Mouse (Mus musculus) neural tube, embryonic 12.5 days (tissue): Measurements from ENCODE around the gene Ncor2. TPM values are rescaled to one million over a fixed set of nuclear protein-coding genes. Genes with fewer than 3 reads are reported as not detected.

Experiments used
- ATAC-seq: fragments of 200-750 bp; cut with Nextera tagmentation; 2 replicates; pipeline ENCODE4 v1.8.0; 2017; ENCODE audit warnings: low read depth, mild to moderate bottlenecking, moderate TSS enrichment, moderate library complexity; ENCODE audit not compliant: low FRiP score
- H3K27ac ChIP-seq: fragments of 300-500 bp; sonication (generic); 2 replicates; pipeline ENCODE4 v1.5.1; 2016
- H3K27me3 ChIP-seq: fragments of 300-500 bp; sonication (generic); replicated peaks from 2 replicates; pipeline ENCODE4 v1.6.1; 2016; ENCODE audit warnings: mild to moderate bottlenecking
- H3K36me3 ChIP-seq: fragments of 300-500 bp; sonication (generic); 2 replicates; pipeline ENCODE4 v1.6.1; 2016; ENCODE audit warnings: mild to moderate bottlenecking
- H3K4me1 ChIP-seq: fragments of 300-500 bp; sonication (generic); 2 replicates; pipeline ENCODE4 v1.6.1; 2016
- H3K4me2 ChIP-seq: fragments of 300-500 bp; sonication (generic); replicated peaks from 2 replicates; pipeline ENCODE4 v1.6.1; 2016; ENCODE audit warnings: mild to moderate bottlenecking
- H3K4me3 ChIP-seq: fragments of 300-500 bp; sonication (generic); 2 replicates; pipeline ENCODE4 v1.5.1; 2016
- H3K9ac ChIP-seq: fragments of 300-500 bp; sonication (generic); 2 replicates; pipeline ENCODE4 v1.6.1; 2016; ENCODE audit warnings: mild to moderate bottlenecking
- H3K9me3 ChIP-seq: fragments of 300-500 bp; sonication (generic); 2 replicates; pipeline ENCODE4 v1.6.1; 2016; ENCODE audit warnings: mild to moderate bottlenecking
- WGBS: fragments of 180-500 bp; shearing (Covaris S2); methylation state at CpG from one replicate; pipeline ENCODE4 v1.1.7; 2016; 5-methylcytosine and 5-hydroxymethylcytosine counted together
- polyA plus RNA-seq: library from polyadenylated mRNA; unstranded; fragments of >200 nt; fragmentation: Nextera tagmentation; extraction: Ambion mirVana; gene quantifications from 2 replicates; pipeline ENCODE4 v1.2.1, GENCODE M21; 2016

The Ncor2 gene
- polyA plus RNA-seq, 1 experiment from 2014 or later, result 36.9 TPM

GRCm38 (mm10) chr5:125188812-125189598 is 10.0 kb upstream of the Ncor2 start:
- no peak overlapping the region for H3K27ac ChIP-seq
- H3K36me3 ChIP-seq, result no peaks in the 10 kb centered on the region
- peaks cover 16% of the 10 kb centered on the region for H3K4me1 ChIP-seq
- no peaks in the 10 kb centered on the region for H3K27me3 ChIP-seq
- no peak overlapping the region for H3K4me2 ChIP-seq
- ATAC-seq, result no peak
- no peak overlapping the region for H3K9ac ChIP-seq
- H3K4me3 ChIP-seq, result no peak overlapping the region
- no peaks in the 10 kb centered on the region; the same call in 1 of the 2 replicates for H3K9me3 ChIP-seq
- 43% methylated on average over 12 of the region's 12 CpGs for WGBS

- WGBS, result 17% methylated on average over 6 of the region's 6 CpGs
Measured at GRCm38 (mm10) chr5:125184826-125185225, 5.8 kb upstream of the Ncor2 start.

GRCm38 (mm10) chr5:125183321-125184003 is 4.4 kb upstream of the Ncor2 start:
- peaks cover 32% of the 10 kb centered on the region for H3K4me1 ChIP-seq
- H3K9me3 ChIP-seq, result no peaks in the 10 kb centered on the region; the same call in 1 of the 2 replicates
- H3K4me3 ChIP-seq, result no peak overlapping the region
- WGBS, result 25% methylated on average over 23 of the region's 23 CpGs
- no peak overlapping the region; the same call in 1 of the 2 replicates for H3K27ac ChIP-seq
- no peak overlapping the region for H3K4me2 ChIP-seq
- H3K36me3 ChIP-seq, result no peaks in the 10 kb centered on the region
- no peak overlapping the region for H3K9ac ChIP-seq
- no peak for ATAC-seq
- no peaks in the 10 kb centered on the region for H3K27me3 ChIP-seq

More at GRCm38 (mm10) chr5:125184826-125185225, 5.8 kb upstream of the Ncor2 start:
- Histone ChIP-seq H3K9ac (no peak overlapping the region), H3K27ac (no peak overlapping the region), H3K4me3 (no peak overlapping the region), H3K4me2 (no peak overlapping the region), H3K27me3 (no peaks in the 10 kb centered on the region), H3K36me3 (no peaks in the 10 kb centered on the region), H3K9me3 (no peaks in the 10 kb centered on the region; the same call in 1 of the 2 replicates), H3K4me1 (peaks cover 31% of the 10 kb centered on the region)
- ATAC-seq, result no peak

- Histone ChIP-seq H3K4me2 (no peak overlapping the region), H3K36me3 (no peaks in the 10 kb centered on the region), H3K9ac (no peak overlapping the region), H3K9me3 (no peaks in the 10 kb centered on the region), H3K27me3 (no peaks in the 10 kb centered on the region), H3K4me3 (no peak overlapping the region), H3K27ac (no peak overlapping the region), H3K4me1 (peaks cover 50% of the 10 kb centered on the region)
- WGBS, result 83% methylated on average over 6 of the region's 6 CpGs
- ATAC-seq, result no peak
Measured at GRCm38 (mm10) chr5:125180630-125181263, 1.7 kb upstream of the Ncor2 start.

- H3K4me1 ChIP-seq, result peaks cover 53% of the 10 kb centered on the region
- H3K9ac ChIP-seq, result peak overlapping the region; percentile 51
- no peaks in the 10 kb centered on the region for H3K9me3 ChIP-seq
- peak overlapping the region; percentile 47 for H3K27ac ChIP-seq
- peak overlapping the region; percentile 36 for H3K4me3 ChIP-seq
- WGBS, result 5% methylated on average over 24 of the region's 25 CpGs
- peak; percentile 31; the same call in 1 of the 2 replicates for ATAC-seq
- no peaks in the 10 kb centered on the region for H3K27me3 ChIP-seq
- H3K4me2 ChIP-seq, result peak overlapping the region; percentile 81
- no peaks in the 10 kb centered on the region for H3K36me3 ChIP-seq
Measured at GRCm38 (mm10) chr5:125179735-125180629, 963 bp upstream of the Ncor2 start.

- Histone ChIP-seq H3K4me1 (peaks cover 55% of the 10 kb centered on the region), H3K27ac (peak overlapping the region; percentile 81), H3K9me3 (no peaks in the 10 kb centered on the region), H3K36me3 (no peaks in the 10 kb centered on the region), H3K4me3 (peak overlapping the region; percentile 93), H3K9ac (peak overlapping the region; percentile 96), H3K4me2 (peak overlapping the region; percentile 81), H3K27me3 (no peaks in the 10 kb centered on the region)
- ATAC-seq, result peak; percentile 25
- WGBS, result under 1% methylated on average over 60 of the region's 60 CpGs
Measured at GRCm38 (mm10) chr5:125178171-125179006, 630 bp downstream of the Ncor2 start.

- Histone ChIP-seq H3K4me3 (peak overlapping the region; percentile 93), H3K9ac (peak overlapping the region; percentile 96), H3K27me3 (no peaks in the 10 kb centered on the region), H3K9me3 (no peaks in the 10 kb centered on the region), H3K27ac (peak overlapping the region; percentile 81), H3K4me1 (peaks cover 61% of the 10 kb centered on the region), H3K36me3 (no peaks in the 10 kb centered on the region), H3K4me2 (peak overlapping the region; percentile 81)
- WGBS, result under 1% methylated on average over 44 of the region's 44 CpGs
- peak; percentile 30 for ATAC-seq
Measured at GRCm38 (mm10) chr5:125177481-125178134, 1.4 kb downstream of the Ncor2 start.

- H3K27me3 ChIP-seq, result no peaks in the 10 kb centered on the region
- H3K9me3 ChIP-seq, result no peaks in the 10 kb centered on the region
- H3K4me2 ChIP-seq, result peak overlapping the region; percentile 81
- no peaks in the 10 kb centered on the region for H3K36me3 ChIP-seq
- peak overlapping the region; percentile 81 for H3K27ac ChIP-seq
- peaks cover 69% of the 10 kb centered on the region for H3K4me1 ChIP-seq
- 4% methylated on average over 12 of the region's 12 CpGs for WGBS
- ATAC-seq, result no peak
- peak overlapping the region; percentile 93 for H3K4me3 ChIP-seq
- H3K9ac ChIP-seq, result peak overlapping the region; percentile 96
Measured at GRCm38 (mm10) chr5:125176864-125177263, 2.2 kb downstream of the Ncor2 start.

GRCm38 (mm10) chr5:125176370-125176766 is 2.7 kb downstream of the Ncor2 start:
- peak overlapping the region; percentile 93 for H3K4me3 ChIP-seq
- no peaks in the 10 kb centered on the region for H3K27me3 ChIP-seq
- ATAC-seq, result no peak
- WGBS, result 16% methylated on average over 5 of the region's 5 CpGs
- H3K4me2 ChIP-seq, result peak overlapping the region; percentile 81
- H3K9me3 ChIP-seq, result no peaks in the 10 kb centered on the region
- H3K4me1 ChIP-seq, result peaks cover 74% of the 10 kb centered on the region
- H3K27ac ChIP-seq, result peak overlapping the region; percentile 81
- peak overlapping the region; percentile 96 for H3K9ac ChIP-seq
- H3K36me3 ChIP-seq, result no peaks in the 10 kb centered on the region

GRCm38 (mm10) chr5:125175673-125176369 is 3.2 kb downstream of the Ncor2 start:
- 0 out of 2 replicates have a peak overlapping the region, but pooled peaks have one; percentile 9 for H3K4me3 ChIP-seq
- no peak for ATAC-seq
- 63% methylated on average over 9 of the region's 9 CpGs for WGBS
- H3K27ac ChIP-seq, result no peak overlapping the region
- H3K36me3 ChIP-seq, result no peaks in the 10 kb centered on the region
- H3K9ac ChIP-seq, result peak overlapping the region; percentile 96; the same call in 1 of the 2 replicates
- no peaks in the 10 kb centered on the region for H3K27me3 ChIP-seq
- H3K4me2 ChIP-seq, result peak overlapping the region; percentile 81
- peaks cover 79% of the 10 kb centered on the region for H3K4me1 ChIP-seq
- no peaks in the 10 kb centered on the region for H3K9me3 ChIP-seq
